Comparison of ENCODE assay signal across 9 mouse cellular contexts in genomic region chr5:113118695-113119094, GRCm38 (mm10). TPM values are rescaled to one million over a fixed set of nuclear protein-coding genes. Genes with fewer than 3 reads are reported as not detected.
DNase-seq lines count a peak whose midpoint lies in the region; ATAC-seq and TF ChIP-seq lines count a peak whose summit lies in the region.
"Had no signal": no experiment of that assay in that cellular context is flagged by ENCODE, and none has a peak within 500 bp of the region (broad histone marks: within the 10 kb centered on the region; RNA-seq: fewer than 3 reads in every experiment).

No protein-coding gene starts in this region.

- TF ChIP-seq CTCF in layer of hippocampus, adult 2 months (conservative IDR thresholded peaks at IDR 0.05): no peak

- no peak for DNase-seq in layer of hippocampus, adult 2 months (ENCODE audit: low spot score in 2 of 2)
- no peak for DNase-seq in layer of hippocampus, postnatal 36 days
- peak; percentile 69 for DNase-seq in brain, adult 2 months (ENCODE audit: low read depth, low spot score)
- peak; percentile 48 for DNase-seq in kidney, adult 9 months
- DNase-seq in frontal cortex, postnatal 14 days (ENCODE audit: low spot score in 2 of 2): no peak
- DNase-seq in testis, postnatal 14 days (ENCODE audit: low spot score): no peak

- H3K27ac ChIP-seq in layer of hippocampus, adult 2 months: peak overlapping the region; percentile 43; the same call in 1 of the 2 replicates
- H3K27ac ChIP-seq: midbrain, embryonic 13.5 days had no signal

- H3K4me3 ChIP-seq in layer of hippocampus, adult 2 months: no peak overlapping the region
- H3K4me3 ChIP-seq: midbrain, embryonic 13.5 days had no signal

- peak; percentile 67 for ATAC-seq in megakaryocyte progenitor cell, adult 5-6 weeks (replicated peaks; ENCODE audit: poor library complexity)
- no peak for ATAC-seq in frontal cortex, adult (ENCODE audit: low TSS enrichment)
- ATAC-seq: midbrain, embryonic 13.5 days had no signal

RNA-seq across cellular contexts. Expression of gene Crybb3, which starts 37.3 kb away (rescaled TPM):
- total RNA-seq in layer of hippocampus, adult 2 months (2021): 1 to 10 TPM; 3.8 to 4.2 TPM
- 1 to 10 TPM; 1.6 to 3.3 TPM for total RNA-seq in layer of hippocampus, postnatal 36 days (2021)
- total RNA-seq in megakaryocyte progenitor cell, adult 5-6 weeks (2015): not detected in 2 replicates
- not detected in 2 replicates for total RNA-seq in megakaryocyte progenitor cell, adult 5-6 weeks (2017)

RNA-seq across cellular contexts. Expression of gene Crybb2, which starts 48.8 kb away (rescaled TPM):
- not detected for total RNA-seq in layer of hippocampus, adult 2 months (2021)
- not detected for total RNA-seq in layer of hippocampus, postnatal 36 days (2021)
- not detected in 2 replicates for total RNA-seq in megakaryocyte progenitor cell, adult 5-6 weeks (2015)
- not detected in 2 replicates for total RNA-seq in megakaryocyte progenitor cell, adult 5-6 weeks (2017)

Comparison
In these comparisons a context has a peak if more than half of its experiments do, and no peak if none do; other contexts are left out.
1. DNase-seq: peak in brain, adult 2 months (single experiment) and kidney, adult 9 months (single experiment); none in layer of hippocampus, adult 2 months (0 of 2), layer of hippocampus, postnatal 36 days (0 of 2), frontal cortex, postnatal 14 days (0 of 2) and testis, postnatal 14 days (single experiment).